8 mouse cellular contexts compared by ENCODE assay signal in the genomic region with DNA sequence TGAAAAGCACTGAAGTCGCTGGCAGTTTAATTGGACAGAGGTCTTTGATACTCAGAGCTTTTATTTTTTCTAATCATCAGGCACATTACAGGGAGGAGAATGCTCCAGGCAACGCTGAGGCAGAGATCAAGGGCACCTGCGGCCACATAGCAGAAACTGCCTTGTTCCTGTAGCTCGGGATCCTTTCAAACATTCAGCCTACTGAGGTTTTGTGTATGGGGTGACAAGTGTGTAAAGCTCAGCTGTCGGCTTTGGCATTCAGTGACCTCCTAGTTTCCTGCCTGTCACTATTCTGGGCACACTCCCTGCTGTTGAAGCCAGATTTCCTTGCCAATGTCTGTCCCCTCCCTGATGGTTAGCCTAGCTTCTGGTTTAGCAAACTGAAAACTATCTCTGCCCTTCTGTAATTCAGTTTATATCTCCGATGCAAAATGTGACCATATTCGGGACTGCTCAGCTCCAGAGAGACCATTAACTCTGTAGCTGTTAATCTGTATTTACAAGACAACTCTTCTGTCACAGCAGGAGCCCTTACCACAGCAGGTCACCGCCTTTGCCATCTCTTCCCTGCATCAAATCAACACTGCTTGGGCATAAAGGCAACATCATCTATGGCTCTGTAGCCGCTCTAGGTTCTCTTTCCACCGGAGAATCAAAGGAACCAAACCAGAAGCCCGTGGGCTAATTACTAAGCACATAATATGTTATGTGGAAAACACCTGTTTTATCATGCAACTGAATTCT.
DNase-seq lines count a peak whose midpoint lies in the region; ATAC-seq and TF ChIP-seq lines count a peak whose summit lies in the region.

No protein-coding gene starts in this region.

- H3K4me2 ChIP-seq in lung, embryonic 14.5 days = no peak overlapping the region
- H3K4me2 ChIP-seq in hindbrain, embryonic 15.5 days = peak overlapping the region; percentile 29; the same call in 1 of the 2 replicates

- no peaks in the 10 kb centered on the region for H3K9me3 ChIP-seq in lung, embryonic 14.5 days (ENCODE audit: low read depth, low read length)
- no peaks in the 10 kb centered on the region for H3K9me3 ChIP-seq in hindbrain, embryonic 15.5 days

- no peaks in the 10 kb centered on the region for H3K4me1 ChIP-seq in lung, embryonic 14.5 days (ENCODE audit: insufficient read depth)
- H3K4me1 ChIP-seq in hindbrain, embryonic 15.5 days (replicated peaks) = peaks cover 8% of the 10 kb centered on the region

- no peak overlapping the region for H3K9ac ChIP-seq in lung, embryonic 14.5 days
- no peak overlapping the region for H3K9ac ChIP-seq in hindbrain, embryonic 15.5 days

- WGBS in lung, embryonic 14.5 days = 16% methylated on average over 11 of the region's 11 CpGs
- 7% methylated on average over 11 of the region's 11 CpGs for WGBS in hindbrain, embryonic 15.5 days

- DNase-seq in lung, embryonic 14.5 days = peak; percentile 0
- no peak for DNase-seq in lung, postnatal 10 days
- DNase-seq in embryo, embryonic 10.5 days (ENCODE audit: low spot score) = peak; percentile 19
- DNase-seq in retina, postnatal 1 day = peak; percentile 49
- DNase-seq in urinary bladder, postnatal 36 days (ENCODE audit: low spot score in 2 of 2) = no peak
- DNase-seq in ovary, postnatal 10 days (ENCODE audit: low spot score) = no peak
- no peak for DNase-seq in MN1 (ENCODE audit: low spot score)

- no peak for TF ChIP-seq CTCF in lung, embryonic 14.5 days (IDR thresholded peaks at IDR 0.05; ENCODE audit: low read depth)

- H3K36me3 ChIP-seq in lung, embryonic 14.5 days (ENCODE audit: insufficient read depth) = no peaks in the 10 kb centered on the region
- no peaks in the 10 kb centered on the region for H3K36me3 ChIP-seq in hindbrain, embryonic 15.5 days

- no peak overlapping the region for H3K4me3 ChIP-seq in lung, embryonic 14.5 days (ENCODE audit: low read depth, low read length)
- no peak overlapping the region for H3K4me3 ChIP-seq in hindbrain, embryonic 15.5 days

- no peaks in the 10 kb centered on the region for H3K27me3 ChIP-seq in lung, embryonic 14.5 days (ENCODE audit: insufficient read depth, low read length)
- H3K27me3 ChIP-seq in hindbrain, embryonic 15.5 days = no peaks in the 10 kb centered on the region

- no peak for ATAC-seq in lung, embryonic 14.5 days (ENCODE audit: insufficient read depth)
- ATAC-seq in hindbrain, embryonic 15.5 days (ENCODE audit: low FRiP score, low read depth) = peak; percentile 85

- H3K27ac ChIP-seq in lung, embryonic 14.5 days (ENCODE audit: low read depth) = no peak overlapping the region
- H3K27ac ChIP-seq in hindbrain, embryonic 15.5 days (replicated peaks) = no peak overlapping the region

Comparison
In these comparisons a context has a peak if more than half of its experiments do, and no peak if none do; other contexts are left out.
1. DNase-seq: peak in lung, embryonic 14.5 days (single experiment), embryo, embryonic 10.5 days (single experiment) and retina, postnatal 1 day (single experiment); none in lung, postnatal 10 days (single experiment), urinary bladder, postnatal 36 days (0 of 2), ovary, postnatal 10 days (single experiment) and MN1 (single experiment).